Mouse (Mus musculus): ENCODE results near the gene Aipl1. TPM values are rescaled to one million over a fixed set of nuclear protein-coding genes. Genes with fewer than 3 reads are reported as not detected.
A peak's percentile ranks its signal among the peaks of the same experiment; 100 is the strongest.

Gene Aipl1
- total RNA-seq, 1 experiment: 0.18 TPM

DNA sequence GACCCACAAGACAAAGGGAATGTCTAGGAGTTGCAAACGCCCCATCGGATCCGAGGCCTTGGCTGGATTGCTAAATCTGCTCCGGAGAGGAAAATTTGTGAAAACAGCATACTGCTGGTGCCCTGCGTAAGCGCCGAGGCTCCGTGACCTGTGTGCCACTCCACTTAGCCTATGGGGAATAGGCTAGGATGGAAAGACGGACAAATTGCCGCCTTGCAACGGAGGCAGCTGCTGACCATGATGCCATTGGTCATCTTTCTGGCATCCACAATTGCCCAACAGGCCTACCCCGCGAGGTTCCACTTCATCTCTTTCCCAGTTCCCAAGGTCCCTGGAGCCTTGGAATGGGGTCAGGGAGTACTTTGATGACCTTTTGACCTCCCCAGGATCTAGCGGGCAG lies 5.3 kb upstream of the Aipl1 start:
- no peaks in the 10 kb centered on the region for H3K9me3 ChIP-seq (ENCODE audit: control insufficient read depth, insufficient read depth, low read depth, low read length)
- peak overlapping the region; percentile 71 for H3K9ac ChIP-seq (ENCODE audit: insufficient read depth, low read depth, low read length, poor library complexity, severe bottlenecking)
- no peak overlapping the region for H3K27ac ChIP-seq (ENCODE audit: insufficient read depth, low read depth, low read length, poor library complexity, severe bottlenecking)
- H3K4me1 ChIP-seq (ENCODE audit: control insufficient read depth in 2 of 2, insufficient read depth in 2 of 2, low read length in 2 of 2, poor library complexity in 1 of 2): peaks cover 0 to 3% of the 10 kb centered on the region in 2 experiments; a peak in 1 of 4 replicates
- H3K36me3 ChIP-seq (ENCODE audit: control insufficient read depth, insufficient read depth, low read length, poor library complexity, severe bottlenecking): peaks cover 17% of the 10 kb centered on the region; the same call in 1 of the 2 replicates
- TF ChIP-seq CHD2 (IDR thresholded peaks at IDR 0.05; ENCODE audit: low read depth, low read length) (no peak), MAFK (IDR thresholded peaks at IDR 0.05; ENCODE audit: insufficient read depth, low read depth, low read length) (no peak), ZC3H11A (IDR thresholded peaks at IDR 0.05; ENCODE audit: borderline replicate concordance, low read depth, low read length) (no peak), ZNF384 (IDR thresholded peaks at IDR 0.05; ENCODE audit: low read depth, low read length) (no peak), HCFC1 (IDR thresholded peaks at IDR 0.05; ENCODE audit: borderline replicate concordance, insufficient read depth, low read length) (no peak)
- H3K4me3 ChIP-seq (ENCODE audit: insufficient read depth in 1 of 2, low read depth in 1 of 2, low read length in 2 of 2, poor library complexity in 1 of 2, severe bottlenecking in 1 of 2): peak overlapping the region; percentile 72 to 74
- in situ Hi-C loops (cut with MboI; ENCODE audit: low sequenced_read_pairs in 2 of 2, unreplicated experiment in 2 of 2): loop anchor here in 1 of 2 experiments (25.0 kb wide), 1 partner anchor 705 kb away; no protein-coding TSS in a partner anchor
- DNase-seq (ENCODE audit: low read depth, low spot score): no peak

DNA sequence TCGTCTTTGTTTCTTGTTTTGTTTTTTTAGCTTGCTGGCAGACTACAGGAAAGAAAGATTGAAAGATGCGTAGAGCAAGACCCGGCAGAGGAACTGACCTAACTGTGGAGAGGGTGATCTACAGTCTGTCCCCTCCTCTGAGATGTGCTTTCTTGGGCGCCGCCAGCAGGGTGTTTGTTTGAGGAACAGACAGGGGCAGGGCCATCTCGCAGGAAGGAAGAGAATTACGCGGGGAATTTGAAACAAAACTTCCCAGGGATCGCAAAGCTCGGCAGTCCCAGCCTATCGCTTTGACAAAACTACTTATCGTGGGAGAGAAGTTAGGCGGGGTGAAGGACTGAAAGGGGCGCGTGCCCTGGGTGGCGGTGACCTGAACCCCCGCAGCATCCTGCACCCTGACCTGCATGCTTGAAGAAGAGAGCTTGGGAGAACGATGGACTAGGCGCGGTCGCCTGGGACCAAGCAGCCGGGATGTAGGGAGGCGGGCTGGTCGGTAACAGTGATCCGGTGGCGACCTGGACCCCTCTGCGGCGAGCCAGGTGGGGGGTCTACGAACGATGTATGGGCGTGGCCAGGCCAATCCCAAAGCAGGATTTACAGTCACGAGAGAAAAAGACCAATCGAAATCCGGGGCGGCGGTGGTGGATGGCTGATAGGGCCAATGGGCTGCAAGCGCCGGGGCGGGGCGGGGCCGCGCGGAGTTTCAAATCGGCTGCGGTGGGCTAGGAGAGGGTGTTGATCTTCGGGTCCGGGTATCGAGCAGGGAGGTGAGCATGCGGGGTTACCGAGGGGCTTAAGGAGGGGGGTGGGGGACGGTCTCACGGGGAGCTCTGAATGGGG lies 4.7 kb upstream of the Aipl1 start, which contains the start of gene Pimreg:
Gene Pimreg, plus strand, starts transcription at position 265 of the 840 bp plus-strand sequence.
- peak within 1 kb of the TSS; percentile 72 to 74 for H3K4me3 ChIP-seq (ENCODE audit: insufficient read depth in 1 of 2, low read depth in 1 of 2, low read length in 2 of 2, poor library complexity in 1 of 2, severe bottlenecking in 1 of 2)
- peak; percentile 89 for DNase-seq (ENCODE audit: low read depth, low spot score)
- H3K36me3 ChIP-seq (ENCODE audit: control insufficient read depth, insufficient read depth, low read length, poor library complexity, severe bottlenecking): peaks cover 17% of the 10 kb centered on the region; the same call in 1 of the 2 replicates
- no peak within 1 kb of the TSS for H3K27ac ChIP-seq (ENCODE audit: insufficient read depth, low read depth, low read length, poor library complexity, severe bottlenecking)
- no peak for TF ChIP-seq HCFC1 (IDR thresholded peaks at IDR 0.05; ENCODE audit: borderline replicate concordance, insufficient read depth, low read length)
- no peak for TF ChIP-seq MAFK (IDR thresholded peaks at IDR 0.05; ENCODE audit: insufficient read depth, low read depth, low read length)
- TF ChIP-seq CHD2 (IDR thresholded peaks at IDR 0.05; ENCODE audit: low read depth, low read length): peak; percentile 62; the same call in 1 of the 2 replicates
- TF ChIP-seq ZC3H11A (IDR thresholded peaks at IDR 0.05; ENCODE audit: borderline replicate concordance, low read depth, low read length): no peak
- in situ Hi-C loops (cut with MboI; ENCODE audit: low sequenced_read_pairs in 2 of 2, unreplicated experiment in 2 of 2): loop anchor here in 1 of 2 experiments (25.0 kb wide), 1 partner anchor 705 kb away; no protein-coding TSS in a partner anchor
- peaks cover 0 to 3% of the 10 kb centered on the region in 2 experiments; a peak in 1 of 4 replicates for H3K4me1 ChIP-seq (ENCODE audit: control insufficient read depth in 2 of 2, insufficient read depth in 2 of 2, low read length in 2 of 2, poor library complexity in 1 of 2)
- peak within 1 kb of the TSS; percentile 81 for H3K9ac ChIP-seq (ENCODE audit: insufficient read depth, low read depth, low read length, poor library complexity, severe bottlenecking)
- H3K9me3 ChIP-seq (ENCODE audit: control insufficient read depth, insufficient read depth, low read depth, low read length): no peaks in the 10 kb centered on the region

DNA sequence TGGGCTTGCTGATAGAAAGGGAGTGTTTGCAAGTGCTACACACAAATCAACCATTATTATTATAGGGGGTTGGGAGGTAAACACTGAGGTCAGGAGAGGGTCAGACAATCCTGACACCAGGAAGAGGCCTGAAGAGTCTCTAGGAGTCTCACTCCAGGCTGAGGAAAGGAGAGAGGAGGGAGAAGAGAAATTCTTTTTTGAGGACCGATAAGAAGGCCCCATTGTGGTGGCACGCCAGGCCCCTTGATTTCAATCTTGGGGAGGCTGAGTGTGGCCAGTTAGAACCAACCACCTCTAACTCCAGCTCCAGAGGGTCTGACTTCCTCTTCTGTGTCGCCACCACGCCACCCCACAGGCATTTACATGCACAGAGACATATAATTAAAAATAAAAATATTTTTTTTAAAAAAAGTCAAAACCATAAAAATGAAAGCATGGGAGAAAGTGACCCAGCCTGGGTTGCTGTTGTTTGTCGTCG lies 4.0 kb upstream of the Aipl1 start:
- H3K27ac ChIP-seq (ENCODE audit: insufficient read depth, low read depth, low read length, poor library complexity, severe bottlenecking): no peak overlapping the region
- H3K36me3 ChIP-seq (ENCODE audit: control insufficient read depth, insufficient read depth, low read length, poor library complexity, severe bottlenecking): peaks cover 17% of the 10 kb centered on the region; the same call in 1 of the 2 replicates
- H3K9ac ChIP-seq (ENCODE audit: insufficient read depth, low read depth, low read length, poor library complexity, severe bottlenecking): peak overlapping the region; percentile 81; the same call in 1 of the 2 replicates
- no peak for TF ChIP-seq ZC3H11A (IDR thresholded peaks at IDR 0.05; ENCODE audit: borderline replicate concordance, low read depth, low read length)
- no peak for TF ChIP-seq MAFK (IDR thresholded peaks at IDR 0.05; ENCODE audit: insufficient read depth, low read depth, low read length)
- TF ChIP-seq HCFC1 (IDR thresholded peaks at IDR 0.05; ENCODE audit: borderline replicate concordance, insufficient read depth, low read length): no peak
- TF ChIP-seq ZNF384 (IDR thresholded peaks at IDR 0.05; ENCODE audit: low read depth, low read length): no peak
- TF ChIP-seq CHD2 (IDR thresholded peaks at IDR 0.05; ENCODE audit: low read depth, low read length): no peak
- peak overlapping the region in 1 of 2 experiments; percentile 72; a peak in 2 of 4 replicates for H3K4me3 ChIP-seq (ENCODE audit: insufficient read depth in 1 of 2, low read depth in 1 of 2, low read length in 2 of 2, poor library complexity in 1 of 2, severe bottlenecking in 1 of 2)
- H3K4me1 ChIP-seq (ENCODE audit: control insufficient read depth in 2 of 2, insufficient read depth in 2 of 2, low read length in 2 of 2, poor library complexity in 1 of 2): peaks cover 0 to 3% of the 10 kb centered on the region in 2 experiments; a peak in 1 of 4 replicates
- H3K9me3 ChIP-seq (ENCODE audit: control insufficient read depth, insufficient read depth, low read depth, low read length): no peaks in the 10 kb centered on the region
- in situ Hi-C loops (cut with MboI; ENCODE audit: low sequenced_read_pairs in 2 of 2, unreplicated experiment in 2 of 2): loop anchor here in 1 of 2 experiments (25.0 kb wide), 1 partner anchor 704 kb away; no protein-coding TSS in a partner anchor
- no peak for DNase-seq (ENCODE audit: low read depth, low spot score)

DNA sequence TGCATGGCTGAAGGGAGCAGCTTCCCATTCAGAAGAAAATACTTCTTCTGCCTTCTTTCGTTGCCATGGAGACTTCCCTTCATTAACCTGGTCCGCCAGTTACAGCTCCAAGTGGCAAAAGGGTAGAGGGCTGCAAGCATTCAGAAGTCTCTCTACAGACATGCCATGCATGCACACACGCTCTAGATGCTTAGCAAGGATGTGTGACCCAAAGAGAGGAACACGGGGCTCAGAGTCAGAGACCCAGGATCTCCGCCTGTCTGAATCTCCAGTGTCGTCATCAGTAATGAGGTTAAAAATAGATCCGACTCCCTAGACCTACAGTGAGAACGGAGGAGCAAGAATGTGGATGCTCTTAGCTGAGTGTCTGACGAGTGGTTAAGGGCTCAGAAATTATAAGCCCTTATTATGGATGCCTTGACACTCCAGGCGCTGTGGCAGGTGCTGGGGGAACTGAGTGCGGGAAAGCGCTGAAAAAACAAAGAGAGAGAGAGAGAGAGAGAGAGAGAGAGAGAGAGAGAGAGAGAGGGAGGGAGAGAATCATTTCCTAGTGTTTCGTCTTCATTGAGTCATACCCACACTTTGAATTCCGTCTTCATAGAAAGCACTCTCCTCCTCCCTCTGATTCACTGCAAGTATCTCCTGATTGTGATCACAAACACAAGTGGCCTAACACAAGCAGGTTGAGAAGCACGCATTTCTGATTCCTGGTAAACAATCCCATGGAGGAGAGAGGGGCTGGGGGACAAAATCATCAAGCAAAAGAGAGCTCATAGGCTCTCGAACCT lies 2.5 kb upstream of the Aipl1 start:
- TF ChIP-seq MAFK (IDR thresholded peaks at IDR 0.05; ENCODE audit: insufficient read depth, low read depth, low read length): no peak
- no peak for TF ChIP-seq CHD2 (IDR thresholded peaks at IDR 0.05; ENCODE audit: low read depth, low read length)
- no peak for TF ChIP-seq ZNF384 (IDR thresholded peaks at IDR 0.05; ENCODE audit: low read depth, low read length)
- no peak for TF ChIP-seq ZC3H11A (IDR thresholded peaks at IDR 0.05; ENCODE audit: borderline replicate concordance, low read depth, low read length)
- no peak for TF ChIP-seq HCFC1 (IDR thresholded peaks at IDR 0.05; ENCODE audit: borderline replicate concordance, insufficient read depth, low read length)
- Histone ChIP-seq H3K4me3 (ENCODE audit: insufficient read depth in 1 of 2, low read depth in 1 of 2, low read length in 2 of 2, poor library complexity in 1 of 2, severe bottlenecking in 1 of 2) (no peak overlapping the region), H3K9ac (ENCODE audit: insufficient read depth, low read depth, low read length, poor library complexity, severe bottlenecking) (no peak overlapping the region), H3K4me1 (ENCODE audit: control insufficient read depth in 2 of 2, insufficient read depth in 2 of 2, low read length in 2 of 2, poor library complexity in 1 of 2) (peaks cover 0 to 3% of the 10 kb centered on the region in 2 experiments; a peak in 1 of 4 replicates), H3K27ac (ENCODE audit: insufficient read depth, low read depth, low read length, poor library complexity, severe bottlenecking) (no peak overlapping the region), H3K36me3 (ENCODE audit: control insufficient read depth, insufficient read depth, low read length, poor library complexity, severe bottlenecking) (peaks cover 7% of the 10 kb centered on the region; the same call in 1 of the 2 replicates), H3K9me3 (ENCODE audit: control insufficient read depth, insufficient read depth, low read depth, low read length) (no peaks in the 10 kb centered on the region)
- DNase-seq (ENCODE audit: low read depth, low spot score): no peak
- in situ Hi-C loops (cut with MboI; ENCODE audit: low sequenced_read_pairs in 2 of 2, unreplicated experiment in 2 of 2): loop anchor here in 1 of 2 experiments (25.0 kb wide), 1 partner anchor 702 kb away; no protein-coding TSS in a partner anchor

Measured in ES-E14 (cell line).